Mouse (Mus musculus) layer of hippocampus, adult 2 months (tissue): ENCODE measurements around the gene Gm45753. TPM values are rescaled to one million over a fixed set of nuclear protein-coding genes. Genes with fewer than 3 reads are reported as not detected.

ENCODE experiments used
- DNase-seq, 2 experiments: peaks; one replicate each; pipeline ENCODE4 v3.0.0; 2022; ENCODE audit warnings: low spot score in 2 of 2
- H3K27ac ChIP-seq: fragments of 200-600 bp; 2 replicates; pipeline ENCODE4 v1.8.1; 2022
- H3K4me3 ChIP-seq: fragments of 200-600 bp; 2 replicates; pipeline ENCODE4 v1.8.1; 2022; ENCODE audit warnings: mild to moderate bottlenecking
- CTCF ChIP-seq: fragments of 200-600 bp; conservative IDR thresholded peaks from 2 replicates; pipeline ENCODE4 v1.8.1; 2022; ENCODE audit warnings: antibody characterized with exemption, mild to moderate bottlenecking, moderate library complexity
- total RNA-seq, 2 experiments: library from RNA; stranded (reverse); gene quantifications; 2 replicates each; pipeline ENCODE4 v1.2.3; 2021

The Gm45753 gene
- total RNA-seq, 2 experiments from 2014 or later = not detected

DNA sequence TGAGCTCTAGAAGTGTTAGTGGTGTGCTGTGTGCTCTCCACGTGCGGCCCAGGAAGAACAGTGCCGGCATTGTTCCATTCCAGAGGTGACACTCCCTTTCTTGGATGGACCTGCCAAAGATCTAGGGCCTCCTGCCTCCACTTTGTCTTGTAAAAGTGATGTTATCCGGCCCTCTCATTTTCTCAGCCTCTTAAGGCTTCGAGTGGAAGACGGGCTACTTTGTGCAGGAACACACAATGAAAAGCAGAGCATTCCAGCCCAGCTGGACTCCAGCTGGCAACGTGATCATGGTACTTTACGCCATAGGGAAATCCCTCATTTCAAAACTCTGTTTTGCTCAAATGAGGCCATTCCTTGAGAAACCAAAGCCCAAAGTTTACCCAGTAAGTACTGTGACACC, 41.3 kb downstream of the Gm45753 start:
- DNase-seq = no peak
- Histone ChIP-seq H3K4me3 (no peak overlapping the region), H3K27ac (no peak overlapping the region)
- TF ChIP-seq CTCF = no peak

DNA sequence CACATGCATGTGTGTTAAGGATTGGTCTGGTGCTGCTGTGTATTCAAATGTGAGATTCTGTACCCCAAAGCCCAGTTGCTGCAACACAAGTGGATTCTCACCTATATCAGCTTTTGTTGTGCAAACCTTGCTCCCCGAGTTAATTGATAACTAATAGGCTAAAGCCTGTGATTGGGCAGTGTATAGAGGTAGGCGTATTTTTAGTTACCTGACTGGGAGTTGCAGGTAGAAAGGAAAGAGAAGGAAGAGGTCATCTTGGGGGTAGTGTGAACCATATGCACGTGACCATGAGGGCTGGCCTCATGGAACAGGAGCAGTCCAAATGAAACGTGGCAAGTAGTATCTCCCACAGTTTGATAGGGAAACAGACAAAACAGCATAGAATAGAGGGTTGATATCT, 43.3 kb downstream of the Gm45753 start:
- TF ChIP-seq CTCF = no peak
- Histone ChIP-seq H3K27ac (no peak overlapping the region), H3K4me3 (no peak overlapping the region)
- DNase-seq = no peak

DNA sequence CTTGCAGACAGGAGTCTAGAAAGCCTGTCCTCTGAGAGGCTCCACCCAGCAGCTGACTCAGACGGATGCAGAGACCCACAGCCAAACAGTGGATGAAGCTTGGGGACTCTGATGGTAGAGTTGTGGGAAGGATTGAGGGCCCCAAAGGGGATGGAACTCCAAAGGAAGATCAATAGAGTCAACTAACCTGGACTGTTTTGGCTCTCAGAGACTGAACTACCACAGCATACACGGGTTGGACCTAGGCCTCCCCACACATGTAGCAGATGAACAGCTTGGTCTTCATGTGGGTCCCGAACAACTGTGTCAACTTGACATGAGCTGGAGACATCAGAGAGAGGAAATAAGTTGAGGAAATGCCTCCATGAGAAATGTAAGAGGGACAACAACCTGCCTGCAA, 45.4 kb downstream of the Gm45753 start:
- H3K27ac ChIP-seq = no peak overlapping the region
- no peak for TF ChIP-seq CTCF
- no peak overlapping the region for H3K4me3 ChIP-seq
- no peak for DNase-seq

DNA sequence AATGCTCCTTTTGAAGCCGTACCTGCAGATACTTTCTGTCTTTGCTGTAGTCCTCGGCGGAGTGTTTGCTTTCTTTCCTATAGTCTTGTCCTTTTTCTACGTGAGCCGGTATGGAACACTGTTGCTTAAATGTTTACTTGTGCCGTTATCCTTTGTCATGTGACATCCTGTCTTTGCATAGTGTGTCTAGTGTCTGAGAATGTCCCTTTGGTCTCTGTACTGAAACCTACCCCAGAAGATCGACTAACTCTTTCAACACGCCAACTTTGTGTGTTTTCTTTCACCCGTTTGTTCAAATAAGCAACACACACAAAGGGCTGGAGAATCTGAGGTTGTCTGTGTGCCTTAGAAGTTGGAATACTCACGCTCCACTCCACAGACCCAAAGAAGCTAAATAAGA, 46.3 kb downstream of the Gm45753 start, which contains the start of gene F11:
Gene F11, minus strand, starts transcription at position 112 of the 400 bp plus-strand sequence.
- TF ChIP-seq CTCF = no peak
- DNase-seq = no peak
- no peak within 1 kb of the TSS for H3K4me3 ChIP-seq
- H3K27ac ChIP-seq = no peak within 1 kb of the TSS

DNA sequence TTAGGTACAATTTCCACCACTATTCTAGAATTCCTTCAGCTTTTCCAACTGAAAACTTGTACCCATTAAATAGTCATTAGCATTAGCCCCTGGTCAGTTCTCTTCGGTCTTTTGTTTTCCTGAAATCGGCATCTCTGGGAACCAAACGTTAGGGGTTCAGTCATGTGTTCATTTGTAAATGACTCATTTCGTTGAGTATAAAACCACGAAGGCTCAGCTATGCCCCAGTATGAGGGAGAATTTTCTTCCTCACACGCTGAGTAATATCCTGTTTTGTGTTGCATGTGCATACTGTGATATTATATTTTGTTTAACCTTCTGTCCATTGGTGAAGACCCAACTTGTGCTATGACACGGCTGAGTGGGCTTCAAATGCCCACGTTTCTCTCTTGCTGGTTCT, 49.8 kb downstream of the Gm45753 start:
- H3K4me3 ChIP-seq = no peak overlapping the region
- no peak overlapping the region for H3K27ac ChIP-seq
- no peak for DNase-seq
- TF ChIP-seq CTCF = no peak

DNA sequence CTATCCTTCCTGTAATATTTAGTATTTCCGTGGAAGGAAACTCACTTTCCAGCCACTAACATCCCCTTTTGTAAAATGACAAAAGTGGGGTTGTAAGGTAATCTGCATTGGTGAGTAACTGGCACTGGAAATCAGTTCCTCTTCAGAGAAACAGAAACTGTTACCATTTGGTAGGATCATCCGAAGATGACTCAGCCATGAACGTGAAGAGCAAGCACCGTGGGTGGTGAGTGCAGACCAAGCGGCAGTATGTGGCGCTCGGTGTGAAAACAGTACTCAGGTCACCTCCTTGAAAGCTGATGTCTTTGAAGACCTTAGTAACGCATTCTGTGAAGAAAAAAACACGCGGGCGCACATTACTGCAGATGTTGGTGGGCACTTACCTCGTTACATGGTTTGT, 53.2 kb downstream of the Gm45753 start:
- no peak for TF ChIP-seq CTCF
- DNase-seq = no peak
- H3K27ac ChIP-seq = no peak overlapping the region
- no peak overlapping the region for H3K4me3 ChIP-seq

DNA sequence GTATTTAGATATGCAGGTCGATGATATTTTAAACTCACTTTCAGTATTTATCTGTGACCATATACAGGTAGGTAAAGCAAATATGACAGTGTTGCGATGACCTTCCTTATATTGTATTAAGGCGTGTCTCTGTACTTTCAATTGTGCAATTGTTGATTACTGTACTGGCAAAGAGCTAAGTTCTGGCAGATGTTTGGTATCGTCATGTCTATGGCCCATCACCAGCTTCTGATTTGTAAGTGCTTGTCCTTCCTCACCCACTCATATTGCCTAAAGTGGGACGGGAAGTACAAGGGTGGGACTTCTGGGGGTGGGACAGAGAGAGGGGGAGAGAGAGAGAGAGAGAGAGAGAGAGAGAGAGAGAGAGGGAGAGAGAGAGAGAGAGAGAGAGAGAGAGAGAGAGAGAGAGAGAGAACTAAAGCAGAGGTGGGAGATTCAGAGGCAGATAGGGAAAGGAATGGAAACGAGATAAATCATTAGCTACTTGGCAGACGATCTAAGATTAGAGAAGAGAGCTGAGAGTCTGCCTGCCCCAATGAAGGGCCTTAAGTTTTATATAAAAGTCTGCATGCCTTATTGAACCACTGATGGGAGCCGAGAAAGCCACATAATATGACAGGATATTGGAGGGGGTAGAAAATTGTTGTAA, 53.9 kb downstream of the Gm45753 start:
- Histone ChIP-seq H3K4me3 (no peak overlapping the region), H3K27ac (no peak overlapping the region)
- no peak for DNase-seq
- no peak for TF ChIP-seq CTCF

DNA sequence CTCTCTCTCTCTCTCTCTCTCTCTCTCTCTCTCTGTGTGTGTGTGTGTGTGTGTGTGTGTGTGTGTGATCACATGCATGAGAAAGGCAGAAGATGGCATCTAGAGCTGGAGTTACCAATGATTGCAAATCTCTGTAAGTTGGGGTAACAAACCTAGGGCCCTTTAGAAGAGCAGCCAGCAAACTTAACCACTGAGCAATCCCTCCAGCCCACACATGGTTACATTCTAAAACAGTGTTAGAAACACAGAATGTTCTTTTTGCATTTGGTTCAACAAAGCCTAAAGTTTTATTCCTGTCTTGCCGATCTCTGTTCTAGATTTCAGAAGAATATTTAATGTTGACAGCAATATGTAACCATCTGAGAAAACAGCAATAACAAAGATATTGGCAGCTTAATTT, 54.7 kb downstream of the Gm45753 start:
- TF ChIP-seq CTCF = no peak
- Histone ChIP-seq H3K27ac (no peak overlapping the region), H3K4me3 (no peak overlapping the region)
- no peak for DNase-seq

DNA sequence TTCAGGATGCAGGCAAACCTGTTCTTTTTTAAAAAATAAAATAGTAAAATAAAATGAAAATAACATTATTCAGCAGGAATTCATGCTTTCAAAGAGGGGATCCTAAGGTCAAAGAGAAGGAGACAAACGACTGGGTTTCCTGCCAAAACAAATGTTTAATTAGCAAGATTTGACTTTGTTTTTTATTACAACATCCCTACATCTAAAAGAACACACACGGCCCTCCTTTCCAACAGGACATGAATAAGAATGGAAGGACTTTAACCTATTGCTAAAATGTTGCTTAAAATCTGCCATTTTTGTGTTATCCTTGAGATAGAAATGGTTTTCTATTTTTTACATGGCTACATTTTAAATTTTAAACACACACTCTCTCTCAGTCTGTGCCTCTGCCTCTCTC, 55.2 kb downstream of the Gm45753 start:
- no peak overlapping the region for H3K4me3 ChIP-seq
- DNase-seq = no peak
- no peak overlapping the region for H3K27ac ChIP-seq
- TF ChIP-seq CTCF = no peak

DNA sequence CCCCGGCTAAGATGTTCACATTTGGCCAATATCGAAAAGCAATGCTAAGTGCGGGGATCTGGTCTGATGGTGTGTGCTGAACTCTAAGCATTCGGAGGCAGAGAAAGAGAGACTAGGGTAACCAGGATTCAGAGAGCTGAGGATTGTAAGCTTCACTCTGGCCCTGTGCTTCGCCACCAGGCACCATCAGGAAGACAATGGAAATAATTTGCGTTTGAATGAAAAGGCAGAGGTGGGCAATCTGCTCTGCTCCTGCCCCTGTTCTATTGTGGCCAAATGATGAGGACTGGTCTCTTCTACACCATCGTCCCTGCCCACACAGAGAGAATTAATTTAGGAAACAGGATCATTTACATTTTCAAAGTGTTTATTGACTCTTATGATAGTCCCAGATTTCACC, 62.0 kb downstream of the Gm45753 start:
- no peak for DNase-seq
- no peak overlapping the region for H3K4me3 ChIP-seq

DNA sequence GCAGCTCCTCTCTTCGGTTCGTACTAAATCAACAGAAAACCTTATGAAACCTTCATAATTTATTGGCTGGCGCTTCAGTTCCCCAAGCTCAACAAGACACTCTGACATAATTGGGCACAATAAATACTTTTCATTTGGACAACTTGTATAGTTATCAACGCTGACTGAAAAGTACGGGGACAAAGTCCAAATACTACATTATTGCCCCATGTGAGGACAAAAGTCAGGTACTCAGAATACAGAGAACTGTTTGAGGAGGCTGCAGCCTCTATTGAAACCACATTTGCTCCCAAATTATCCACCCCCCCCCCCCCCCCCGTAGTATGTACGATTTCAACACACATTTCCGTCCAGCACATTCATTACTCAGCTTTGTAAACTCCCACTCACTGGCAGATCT, 68.9 kb downstream of the Gm45753 start:
- no peak for DNase-seq
- Histone ChIP-seq H3K4me3 (no peak overlapping the region), H3K27ac (no peak overlapping the region)
- TF ChIP-seq CTCF = no peak

More for the DNA sequence above, 62.0 kb downstream of the Gm45753 start:
- no peak for TF ChIP-seq CTCF
- no peak overlapping the region for H3K27ac ChIP-seq

DNA sequence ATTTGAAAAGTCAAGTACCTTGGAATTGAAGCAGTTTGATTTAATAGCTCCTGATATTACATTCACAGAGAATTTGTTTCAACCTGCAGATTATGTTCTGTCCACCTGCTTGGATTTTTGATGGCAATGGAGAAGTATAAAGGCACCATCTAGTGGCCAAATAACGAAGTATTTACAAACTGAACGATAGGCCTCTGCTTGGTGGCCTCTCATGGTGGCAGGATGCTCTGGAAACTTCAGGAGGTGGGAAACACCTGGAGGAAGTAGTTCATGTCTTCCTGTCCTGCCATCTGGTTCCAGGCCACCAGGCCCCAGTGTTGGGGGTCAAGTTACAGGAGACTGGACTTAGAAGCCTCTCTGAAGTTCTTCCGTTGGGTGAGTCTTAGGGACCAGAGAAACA, 70.0 kb downstream of the Gm45753 start:
- H3K4me3 ChIP-seq = no peak overlapping the region
- peak; percentile 91 for TF ChIP-seq CTCF
- DNase-seq = peak; percentile 44 to 69
- H3K27ac ChIP-seq = no peak overlapping the region

DNA sequence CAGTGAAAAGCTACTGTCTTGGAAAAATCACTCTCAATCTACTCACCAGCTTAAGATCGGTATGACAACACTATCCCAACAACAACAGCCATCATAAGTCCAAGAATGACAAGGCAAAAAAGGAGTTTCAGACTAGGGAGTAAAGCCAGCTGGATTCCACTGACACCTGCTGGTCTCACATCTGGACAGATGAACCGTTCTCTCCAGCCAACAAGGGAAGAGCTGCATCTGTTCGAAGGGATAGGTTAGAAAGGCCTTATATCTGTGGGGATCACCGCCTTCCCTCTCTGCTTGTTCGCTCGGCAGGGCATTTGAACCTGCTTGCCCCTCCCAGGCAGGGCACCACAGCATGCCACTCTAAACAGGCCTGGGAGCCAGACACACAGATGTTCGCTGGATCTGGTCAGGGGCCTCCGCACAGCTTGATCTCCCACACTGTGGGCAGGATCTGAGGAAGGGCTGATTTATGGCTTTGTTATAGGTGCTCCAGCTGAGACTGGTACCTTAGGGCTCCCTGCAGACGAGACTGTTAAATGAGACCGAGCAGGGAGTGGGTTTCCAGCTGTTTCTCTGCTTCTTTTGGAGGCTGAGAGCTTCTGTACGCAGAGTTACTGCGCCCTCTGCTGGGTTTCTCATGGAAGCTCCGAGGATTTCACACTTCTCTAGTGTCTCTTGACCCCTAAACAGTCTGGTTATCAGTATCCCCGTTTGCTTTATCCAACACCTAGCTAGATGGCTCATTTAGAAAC, 71.9 kb downstream of the Gm45753 start:
- no peak overlapping the region for H3K4me3 ChIP-seq
- TF ChIP-seq CTCF = peak; percentile 91
- no peak overlapping the region for H3K27ac ChIP-seq
- peak; percentile 29 to 59 for DNase-seq

DNA sequence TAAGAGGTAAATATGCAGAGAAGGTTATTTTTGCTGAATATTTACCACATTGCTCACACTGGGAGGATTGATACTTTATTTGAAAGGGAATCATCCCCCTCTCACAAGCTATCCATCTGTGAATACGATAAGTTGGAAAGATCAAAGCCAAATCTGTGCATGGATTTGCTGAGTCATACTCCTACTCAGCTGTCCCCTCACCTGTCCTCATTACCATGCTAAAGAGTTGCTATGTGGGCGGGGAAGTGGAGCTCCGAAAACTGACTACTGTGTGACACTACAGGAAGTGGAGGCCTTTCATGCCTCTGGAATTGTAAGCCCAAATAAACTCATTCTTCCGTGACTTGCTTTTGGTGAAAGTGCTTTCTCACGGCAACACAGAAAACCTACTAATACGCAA, 73.0 kb downstream of the Gm45753 start:
- no peak overlapping the region for H3K4me3 ChIP-seq
- TF ChIP-seq CTCF = no peak

More for the DNA sequence above, 73.0 kb downstream of the Gm45753 start:
- H3K27ac ChIP-seq = no peak overlapping the region
- DNase-seq = no peak
